Mouse (Mus musculus): Measurements from ENCODE around the gene Zfp526. TPM values are rescaled to one million over a fixed set of nuclear protein-coding genes. Genes with fewer than 3 reads are reported as not detected.

The Zfp526 gene
- polyA plus RNA-seq, 2 experiments = 4.2 to 11.1 TPM

- no peak overlapping the region for H3K4me3 ChIP-seq (replicated peaks; ENCODE audit: low read length)
- H3K9ac ChIP-seq (ENCODE audit: low read depth, low read length, severe bottlenecking) = no peak overlapping the region
- H3K9me3 ChIP-seq (ENCODE audit: control insufficient read depth, low read length) = no peaks in the 10 kb centered on the region
- peaks cover 5% of the 10 kb centered on the region for H3K36me3 ChIP-seq (ENCODE audit: control insufficient read depth, insufficient read depth, low read length)
- H3K4me1 ChIP-seq (ENCODE audit: control insufficient read depth, insufficient read depth, low read length) = no peaks in the 10 kb centered on the region
- no peaks in the 10 kb centered on the region for H3K27me3 ChIP-seq (ENCODE audit: control insufficient read depth, insufficient read depth, low read length)
- ATAC-seq (ENCODE audit: low FRiP score, low read depth) = no peak
- H3K4me2 ChIP-seq (replicated peaks; ENCODE audit: low read depth, low read length, severe bottlenecking) = no peak overlapping the region
- no peak for DNase-seq (ENCODE audit: low spot score)
- H3K27ac ChIP-seq (replicated peaks; ENCODE audit: low read depth, low read length) = no peak overlapping the region
- 66% methylated on average over 10 of the region's 10 CpGs for WGBS
- TF ChIP-seq POLR2A (IDR thresholded peaks at IDR 0.05; ENCODE audit: borderline replicate concordance, extremely low read depth, insufficient read depth, insufficient read length) = no peak
These were observed 23.7 kb upstream of the Zfp526 start for GRCm38 (mm10) chr7:25197384-25198018.

- DNase-seq (ENCODE audit: low spot score) (no peak), ATAC-seq (ENCODE audit: low FRiP score, low read depth) (no peak)
- TF ChIP-seq POLR2A (IDR thresholded peaks at IDR 0.05; ENCODE audit: borderline replicate concordance, extremely low read depth, insufficient read depth, insufficient read length) = no peak
- WGBS = 85% methylated on average over 11 of the region's 20 CpGs
- H3K27me3 ChIP-seq (ENCODE audit: control insufficient read depth, insufficient read depth, low read length) = no peaks in the 10 kb centered on the region
- no peaks in the 10 kb centered on the region for H3K4me1 ChIP-seq (ENCODE audit: control insufficient read depth, insufficient read depth, low read length)
- no peak overlapping the region for H3K4me3 ChIP-seq (replicated peaks; ENCODE audit: low read length)
- no peaks in the 10 kb centered on the region for H3K9me3 ChIP-seq (ENCODE audit: control insufficient read depth, low read length)
- no peak overlapping the region for H3K4me2 ChIP-seq (replicated peaks; ENCODE audit: low read depth, low read length, severe bottlenecking)
- H3K36me3 ChIP-seq (ENCODE audit: control insufficient read depth, insufficient read depth, low read length) = peaks cover 29% of the 10 kb centered on the region
- no peak overlapping the region for H3K9ac ChIP-seq (ENCODE audit: low read depth, low read length, severe bottlenecking)
- no peak overlapping the region for H3K27ac ChIP-seq (replicated peaks; ENCODE audit: low read depth, low read length)
These were observed 17.6 kb upstream of the Zfp526 start for GRCm38 (mm10) chr7:25203624-25204023.

- no peak for ATAC-seq (ENCODE audit: low FRiP score, low read depth)
- 81% methylated on average over 16 of the region's 16 CpGs for WGBS
- H3K36me3 ChIP-seq (ENCODE audit: control insufficient read depth, insufficient read depth, low read length) = peaks cover 42% of the 10 kb centered on the region
- no peak overlapping the region for H3K4me3 ChIP-seq (replicated peaks; ENCODE audit: low read length)
- H3K27me3 ChIP-seq (ENCODE audit: control insufficient read depth, insufficient read depth, low read length) = no peaks in the 10 kb centered on the region
- H3K9ac ChIP-seq (ENCODE audit: low read depth, low read length, severe bottlenecking) = no peak overlapping the region
- no peak for DNase-seq (ENCODE audit: low spot score)
- TF ChIP-seq POLR2A (IDR thresholded peaks at IDR 0.05; ENCODE audit: borderline replicate concordance, extremely low read depth, insufficient read depth, insufficient read length) = no peak
- H3K4me2 ChIP-seq (replicated peaks; ENCODE audit: low read depth, low read length, severe bottlenecking) = no peak overlapping the region
- H3K4me1 ChIP-seq (ENCODE audit: control insufficient read depth, insufficient read depth, low read length) = no peaks in the 10 kb centered on the region
- H3K9me3 ChIP-seq (ENCODE audit: control insufficient read depth, low read length) = no peaks in the 10 kb centered on the region
- no peak overlapping the region for H3K27ac ChIP-seq (replicated peaks; ENCODE audit: low read depth, low read length)
These were observed 15.7 kb upstream of the Zfp526 start for GRCm38 (mm10) chr7:25205355-25206093.

GRCm38 (mm10) chr7:25206094-25206830, 15.0 kb upstream of the Zfp526 start:
- Histone ChIP-seq H3K27ac (replicated peaks; ENCODE audit: low read depth, low read length) (no peak overlapping the region), H3K4me1 (ENCODE audit: control insufficient read depth, insufficient read depth, low read length) (no peaks in the 10 kb centered on the region), H3K27me3 (ENCODE audit: control insufficient read depth, insufficient read depth, low read length) (no peaks in the 10 kb centered on the region), H3K4me2 (replicated peaks; ENCODE audit: low read depth, low read length, severe bottlenecking) (no peak overlapping the region), H3K9me3 (ENCODE audit: control insufficient read depth, low read length) (no peaks in the 10 kb centered on the region), H3K36me3 (ENCODE audit: control insufficient read depth, insufficient read depth, low read length) (peaks cover 49% of the 10 kb centered on the region), H3K9ac (ENCODE audit: low read depth, low read length, severe bottlenecking) (no peak overlapping the region), H3K4me3 (replicated peaks; ENCODE audit: low read length) (no peak overlapping the region)
- no peak for ATAC-seq (ENCODE audit: low FRiP score, low read depth)
- WGBS = 83% methylated on average over 15 of the region's 16 CpGs
- TF ChIP-seq POLR2A (IDR thresholded peaks at IDR 0.05; ENCODE audit: borderline replicate concordance, extremely low read depth, insufficient read depth, insufficient read length) = no peak
- DNase-seq (ENCODE audit: low spot score) = no peak

- Histone ChIP-seq H3K9ac (ENCODE audit: low read depth, low read length, severe bottlenecking) (no peak overlapping the region), H3K4me2 (replicated peaks; ENCODE audit: low read depth, low read length, severe bottlenecking) (no peak overlapping the region), H3K36me3 (ENCODE audit: control insufficient read depth, insufficient read depth, low read length) (peaks cover 39% of the 10 kb centered on the region), H3K4me3 (replicated peaks; ENCODE audit: low read length) (no peak overlapping the region), H3K27ac (replicated peaks; ENCODE audit: low read depth, low read length) (no peak overlapping the region), H3K4me1 (ENCODE audit: control insufficient read depth, insufficient read depth, low read length) (no peaks in the 10 kb centered on the region), H3K27me3 (ENCODE audit: control insufficient read depth, insufficient read depth, low read length) (no peaks in the 10 kb centered on the region), H3K9me3 (ENCODE audit: control insufficient read depth, low read length) (no peaks in the 10 kb centered on the region)
- ATAC-seq (ENCODE audit: low FRiP score, low read depth) (no peak), DNase-seq (ENCODE audit: low spot score) (no peak)
- no peak for TF ChIP-seq POLR2A (IDR thresholded peaks at IDR 0.05; ENCODE audit: borderline replicate concordance, extremely low read depth, insufficient read depth, insufficient read length)
- WGBS = 63% methylated on average over 3 of the region's 3 CpGs
These were observed 12.0 kb upstream of the Zfp526 start for GRCm38 (mm10) chr7:25209161-25209622.
